Mouse (Mus musculus) adrenal gland, adult 2 months (tissue): ENCODE results near the gene Sppl3. TPM values are rescaled to one million over a fixed set of nuclear protein-coding genes. Genes with fewer than 3 reads are reported as not detected.

Experiments used
- DNase-seq: peaks from one replicate; pipeline ENCODE4 v3.0.0; 2021
- polyA plus RNA-seq: library from polyadenylated mRNA; depleted of rRNA; stranded (reverse); fragments of >200 nt; gene quantifications from 2 replicates; pipeline ENCODE4 v1.2.3, GENCODE M21; 2012
- total RNA-seq, 2 experiments: library from RNA; stranded (reverse); gene quantifications; 2 replicates each; pipeline ENCODE4 v1.2.3; 2021

Gene Sppl3
- total and polyA plus RNA-seq, 3 experiments: 42.3 to 68.2 (median 49.4) TPM

- DNase-seq: no peak
Observed at GRCm38 (mm10) chr5:114997327-114997726, 13.6 kb upstream of the Sppl3 start.

- no peak for DNase-seq
Observed at GRCm38 (mm10) chr5:115000503-115000902, 10.4 kb upstream of the Sppl3 start.

- DNase-seq: no peak
Observed at GRCm38 (mm10) chr5:115001464-115001863, 9.5 kb upstream of the Sppl3 start.

GRCm38 (mm10) chr5:115002781-115003180 is 8.2 kb upstream of the Sppl3 start:
- no peak for DNase-seq

- DNase-seq: no peak
Observed at GRCm38 (mm10) chr5:115003224-115003873, 7.6 kb upstream of the Sppl3 start.

- DNase-seq: no peak
Observed at GRCm38 (mm10) chr5:115007768-115008167, 3.2 kb upstream of the Sppl3 start.

- DNase-seq: no peak
Observed at GRCm38 (mm10) chr5:115008307-115008706, 2.6 kb upstream of the Sppl3 start.

- no peak for DNase-seq
Observed at GRCm38 (mm10) chr5:115009143-115009542, 1.8 kb upstream of the Sppl3 start.

- peak; percentile 55 for DNase-seq
Observed at GRCm38 (mm10) chr5:115009961-115010360, 976 bp upstream of the Sppl3 start.

- no peak for DNase-seq
Observed at GRCm38 (mm10) chr5:115011217-115011518, 231 bp downstream of the Sppl3 start.

- DNase-seq: peak; percentile 74
Observed at GRCm38 (mm10) chr5:115011519-115012261, 753 bp downstream of the Sppl3 start.

GRCm38 (mm10) chr5:115013436-115013835 is 2.5 kb downstream of the Sppl3 start:
- DNase-seq: no peak

- peak; percentile 30 for DNase-seq
Observed at GRCm38 (mm10) chr5:115014570-115014969, 3.6 kb downstream of the Sppl3 start.

GRCm38 (mm10) chr5:115015121-115015520 is 4.2 kb downstream of the Sppl3 start:
- no peak for DNase-seq

- no peak for DNase-seq
Observed at GRCm38 (mm10) chr5:115018270-115018669, 7.3 kb downstream of the Sppl3 start.

GRCm38 (mm10) chr5:115018813-115019212 is 7.9 kb downstream of the Sppl3 start:
- DNase-seq: no peak

GRCm38 (mm10) chr5:115022021-115022420 is 11.1 kb downstream of the Sppl3 start:
- no peak for DNase-seq

GRCm38 (mm10) chr5:115026170-115026569 is 15.2 kb downstream of the Sppl3 start:
- DNase-seq: no peak

- no peak for DNase-seq
Observed at GRCm38 (mm10) chr5:115027109-115027508, 16.2 kb downstream of the Sppl3 start.

GRCm38 (mm10) chr5:115028920-115029319 is 18.0 kb downstream of the Sppl3 start:
- no peak for DNase-seq

GRCm38 (mm10) chr5:115029509-115029908 is 18.6 kb downstream of the Sppl3 start:
- DNase-seq: no peak

GRCm38 (mm10) chr5:115031576-115031975 is 20.6 kb downstream of the Sppl3 start:
- peak; percentile 22 for DNase-seq

- DNase-seq: no peak
Observed at GRCm38 (mm10) chr5:115032620-115033019, 21.7 kb downstream of the Sppl3 start.

GRCm38 (mm10) chr5:115035217-115035616 is 24.3 kb downstream of the Sppl3 start:
- DNase-seq: no peak
